Mouse (Mus musculus): ENCODE results near the gene Fam185a. TPM values are rescaled to one million over a fixed set of nuclear protein-coding genes. Genes with fewer than 3 reads are reported as not detected.

Gene Fam185a
- polyA plus RNA-seq, 1 experiment, result 1.9 TPM

DNA sequence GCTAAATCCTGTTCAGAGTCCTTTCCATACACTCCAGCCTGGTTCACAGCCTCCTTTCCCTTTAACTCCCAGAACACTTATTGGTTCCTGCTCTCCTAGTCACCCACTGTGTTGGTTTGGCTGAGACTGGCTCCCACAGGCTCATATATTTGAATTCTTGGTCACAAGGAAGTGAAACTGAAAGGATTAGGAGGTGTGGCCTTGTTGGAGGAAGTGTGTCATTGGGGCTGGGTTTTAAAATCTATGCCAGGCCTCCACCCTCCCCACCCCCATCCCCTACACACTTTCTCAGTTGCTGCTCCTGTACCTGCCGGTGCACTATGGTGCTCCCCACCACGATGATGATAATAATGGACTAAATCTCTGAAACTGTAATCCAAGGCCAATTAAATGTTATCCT, 92.8 kb downstream of the Fam185a start:
- TF ChIP-seq SRF (IDR thresholded peaks at IDR 0.05; ENCODE audit: control insufficient read depth, insufficient read length, low read depth) (no peak), TCF12 (IDR thresholded peaks at IDR 0.05; ENCODE audit: insufficient read depth, poor library complexity, severe bottlenecking) (no peak), POLR2AphosphoS2 (IDR thresholded peaks at IDR 0.05; ENCODE audit: insufficient read length, low read depth) (no peak), REST (IDR thresholded peaks at IDR 0.05; ENCODE audit: insufficient read depth, insufficient read length) (no peak), MYOD1 (IDR thresholded peaks at IDR 0.05; ENCODE audit: control insufficient read depth in 1 of 3, insufficient read length in 2 of 3, low read depth in 2 of 3) (no peak), E2F4 (IDR thresholded peaks at IDR 0.05; ENCODE audit: insufficient read depth) (no peak), POLR2A (IDR thresholded peaks at IDR 0.05; ENCODE audit: insufficient read length, low read depth) (no peak), TCF3 (IDR thresholded peaks at IDR 0.05; ENCODE audit: insufficient read length, low read depth) (no peak), USF1 (IDR thresholded peaks at IDR 0.05; ENCODE audit: low read depth) (no peak), CEBPB (IDR thresholded peaks at IDR 0.05; ENCODE audit: insufficient read depth, poor library complexity, severe bottlenecking) (no peak), MAX (IDR thresholded peaks at IDR 0.05; ENCODE audit: low read depth) (no peak), MYOG (IDR thresholded peaks at IDR 0.05; ENCODE audit: control insufficient read depth in 1 of 3, insufficient read depth in 1 of 3, insufficient read length in 2 of 3, low read depth in 2 of 3) (no peak)
- Histone ChIP-seq H3K36me3 (ENCODE audit: control insufficient read depth, insufficient read depth) (no peaks in the 10 kb centered on the region), H3K79me2 (ENCODE audit: control insufficient read depth, insufficient read depth) (no peaks in the 10 kb centered on the region), H3K4me3 (no peak overlapping the region), H3K27me3 (ENCODE audit: control insufficient read depth, insufficient read depth, insufficient read length) (no peaks in the 10 kb centered on the region), H3K4me2 (ENCODE audit: low read depth) (no peak overlapping the region), H3ac (ENCODE audit: control insufficient read depth, insufficient read length) (no peak overlapping the region)

GRCm38 (mm10) chr5:21518207-21518606, 93.4 kb downstream of the Fam185a start:
- TF ChIP-seq SRF (IDR thresholded peaks at IDR 0.05; ENCODE audit: control insufficient read depth, insufficient read length, low read depth), result no peak
- no peak for TF ChIP-seq MAX (IDR thresholded peaks at IDR 0.05; ENCODE audit: low read depth)
- TF ChIP-seq TCF12 (IDR thresholded peaks at IDR 0.05; ENCODE audit: insufficient read depth, poor library complexity, severe bottlenecking), result no peak
- TF ChIP-seq E2F4 (IDR thresholded peaks at IDR 0.05; ENCODE audit: insufficient read depth), result no peak
- no peak for TF ChIP-seq REST (IDR thresholded peaks at IDR 0.05; ENCODE audit: insufficient read depth, insufficient read length)
- no peak for TF ChIP-seq TCF3 (IDR thresholded peaks at IDR 0.05; ENCODE audit: insufficient read length, low read depth)
- no peak for TF ChIP-seq CEBPB (IDR thresholded peaks at IDR 0.05; ENCODE audit: insufficient read depth, poor library complexity, severe bottlenecking)
- TF ChIP-seq USF1 (IDR thresholded peaks at IDR 0.05; ENCODE audit: low read depth), result no peak
- no peak for TF ChIP-seq POLR2AphosphoS2 (IDR thresholded peaks at IDR 0.05; ENCODE audit: insufficient read length, low read depth)
- no peak for TF ChIP-seq MYOG (IDR thresholded peaks at IDR 0.05; ENCODE audit: control insufficient read depth in 1 of 3, insufficient read depth in 1 of 3, insufficient read length in 2 of 3, low read depth in 2 of 3)
- TF ChIP-seq POLR2A (IDR thresholded peaks at IDR 0.05; ENCODE audit: insufficient read length, low read depth), result no peak
- no peak overlapping the region for H3K4me2 ChIP-seq (ENCODE audit: low read depth)

DNA sequence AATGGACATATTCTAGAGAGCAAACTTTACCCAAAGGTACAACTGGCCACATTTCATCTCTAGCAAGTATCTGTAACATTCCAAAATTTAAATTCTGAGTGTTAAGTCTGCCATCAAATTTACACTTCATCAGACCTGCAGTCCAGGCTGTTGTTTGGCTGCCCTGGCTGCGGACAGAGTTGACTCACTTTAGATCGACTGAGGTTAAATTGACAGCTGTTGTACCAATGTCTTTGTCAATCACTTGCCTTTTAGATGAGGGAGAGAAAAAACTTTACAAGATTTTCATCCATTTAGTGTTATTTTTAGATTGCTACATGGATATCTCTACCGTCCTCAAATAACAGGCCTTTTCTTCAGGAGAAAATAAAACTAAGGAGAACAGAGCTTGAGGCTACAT, 94.4 kb downstream of the Fam185a start:
- TF ChIP-seq MAX (IDR thresholded peaks at IDR 0.05; ENCODE audit: low read depth) (no peak), TCF3 (IDR thresholded peaks at IDR 0.05; ENCODE audit: insufficient read length, low read depth) (no peak), MYOG (IDR thresholded peaks at IDR 0.05; ENCODE audit: control insufficient read depth in 1 of 3, insufficient read depth in 1 of 3, insufficient read length in 2 of 3, low read depth in 2 of 3) (no peak), SRF (IDR thresholded peaks at IDR 0.05; ENCODE audit: control insufficient read depth, insufficient read length, low read depth) (no peak), TCF12 (IDR thresholded peaks at IDR 0.05; ENCODE audit: insufficient read depth, poor library complexity, severe bottlenecking) (peak; percentile 15), USF1 (IDR thresholded peaks at IDR 0.05; ENCODE audit: low read depth) (no peak), MYOD1 (IDR thresholded peaks at IDR 0.05; ENCODE audit: control insufficient read depth in 1 of 3, insufficient read length in 2 of 3, low read depth in 2 of 3) (peak in 2 of 3 experiments; percentile 68 to 76)
- H3K4me3 ChIP-seq, result no peak overlapping the region
- peak overlapping the region; percentile 39 for H3K4me2 ChIP-seq (ENCODE audit: low read depth)
- H3K36me3 ChIP-seq (ENCODE audit: control insufficient read depth, insufficient read depth), result no peaks in the 10 kb centered on the region
- H3K79me2 ChIP-seq (ENCODE audit: control insufficient read depth, insufficient read depth), result no peaks in the 10 kb centered on the region
- H3ac ChIP-seq (ENCODE audit: control insufficient read depth, insufficient read length), result no peak overlapping the region
- no peaks in the 10 kb centered on the region for H3K27me3 ChIP-seq (ENCODE audit: control insufficient read depth, insufficient read depth, insufficient read length)

More at GRCm38 (mm10) chr5:21518207-21518606, 93.4 kb downstream of the Fam185a start:
- H3K36me3 ChIP-seq (ENCODE audit: control insufficient read depth, insufficient read depth), result no peaks in the 10 kb centered on the region
- no peaks in the 10 kb centered on the region for H3K27me3 ChIP-seq (ENCODE audit: control insufficient read depth, insufficient read depth, insufficient read length)
- H3ac ChIP-seq (ENCODE audit: control insufficient read depth, insufficient read length), result no peak overlapping the region
- H3K79me2 ChIP-seq (ENCODE audit: control insufficient read depth, insufficient read depth), result no peaks in the 10 kb centered on the region
- H3K4me3 ChIP-seq, result no peak overlapping the region

DNA sequence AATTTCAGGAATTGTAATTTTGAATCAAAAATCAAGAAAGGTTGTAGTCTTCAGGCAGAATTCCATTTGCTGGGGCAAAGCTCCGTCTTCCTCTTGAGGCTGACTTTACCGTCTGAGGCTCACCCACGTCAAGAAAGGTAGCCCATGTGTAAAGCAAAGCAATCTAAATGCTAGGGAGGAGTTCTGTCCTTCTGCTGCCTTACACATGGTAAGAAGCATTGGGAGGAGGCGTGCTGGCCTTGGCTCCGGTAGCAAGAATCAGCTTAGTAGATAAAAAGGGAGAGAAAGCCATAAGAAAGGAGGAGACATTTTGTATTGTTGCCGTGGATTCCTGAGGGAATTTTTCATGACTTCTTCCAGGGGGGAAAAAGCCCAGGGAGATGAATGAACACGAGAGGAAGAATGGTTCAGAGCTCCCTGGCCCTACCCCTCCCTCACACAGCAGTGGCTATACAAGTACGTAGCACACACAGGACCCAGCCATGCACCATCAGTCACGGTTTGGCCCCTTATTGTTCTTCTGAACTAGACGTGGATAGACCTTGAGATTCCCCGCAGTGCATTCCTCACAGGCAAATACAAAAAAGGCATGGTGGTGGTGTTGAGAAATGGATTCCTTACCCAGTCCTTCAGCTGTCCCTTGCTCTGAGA, 102.2 kb downstream of the Fam185a start:
- no peak overlapping the region for H3K4me2 ChIP-seq (ENCODE audit: low read depth)
- no peaks in the 10 kb centered on the region for H3K79me2 ChIP-seq (ENCODE audit: control insufficient read depth, insufficient read depth)
- TF ChIP-seq E2F4 (IDR thresholded peaks at IDR 0.05; ENCODE audit: insufficient read depth) (no peak), POLR2A (IDR thresholded peaks at IDR 0.05; ENCODE audit: insufficient read length, low read depth) (no peak), MAX (IDR thresholded peaks at IDR 0.05; ENCODE audit: low read depth) (no peak), TCF3 (IDR thresholded peaks at IDR 0.05; ENCODE audit: insufficient read length, low read depth) (no peak), MYOG (IDR thresholded peaks at IDR 0.05; ENCODE audit: control insufficient read depth in 1 of 3, insufficient read depth in 1 of 3, insufficient read length in 2 of 3, low read depth in 2 of 3) (no peak), TCF12 (IDR thresholded peaks at IDR 0.05; ENCODE audit: insufficient read depth, poor library complexity, severe bottlenecking) (no peak), USF1 (IDR thresholded peaks at IDR 0.05; ENCODE audit: low read depth) (no peak), CEBPB (IDR thresholded peaks at IDR 0.05; ENCODE audit: insufficient read depth, poor library complexity, severe bottlenecking) (no peak), POLR2AphosphoS2 (IDR thresholded peaks at IDR 0.05; ENCODE audit: insufficient read length, low read depth) (no peak)
- no peak overlapping the region for H3K4me3 ChIP-seq
- no peaks in the 10 kb centered on the region for H3K27me3 ChIP-seq (ENCODE audit: control insufficient read depth, insufficient read depth, insufficient read length)
- no peak overlapping the region for H3ac ChIP-seq (ENCODE audit: control insufficient read depth, insufficient read length)
- no peaks in the 10 kb centered on the region for H3K36me3 ChIP-seq (ENCODE audit: control insufficient read depth, insufficient read depth)

Data from myocyte (in vitro differentiated cells).